Mouse (Mus musculus) heart, postnatal 0 days (tissue): ENCODE data around the gene Wasf2. TPM values are rescaled to one million over a fixed set of nuclear protein-coding genes. Genes with fewer than 3 reads are reported as not detected.

ENCODE experiments used
- ATAC-seq: fragments of 200-750 bp; cut with Nextera tagmentation; 2 replicates; pipeline ENCODE4 v1.8.0; 2017; ENCODE audit warnings: low read depth, moderate number of reproducible peaks, moderate library complexity; ENCODE audit not compliant: insufficient read depth
- DNase-seq: peaks from one replicate; pipeline ENCODE4 v3.0.0-alpha.2; 2016; ENCODE audit warnings: low spot score
- H3K27ac ChIP-seq: fragments of 300-500 bp; sonication (generic); 2 replicates; pipeline ENCODE4 v1.5.1; 2014; ENCODE audit warnings: low read depth, mild to moderate bottlenecking
- H3K27me3 ChIP-seq: fragments of 300-500 bp; sonication (generic); 2 replicates; pipeline ENCODE4 v1.6.1; 2014; ENCODE audit warnings: low read length, mixed read lengths; ENCODE audit not compliant: control insufficient read depth, insufficient read depth
- H3K36me3 ChIP-seq: fragments of 300-500 bp; sonication (generic); replicated peaks from 2 replicates; pipeline ENCODE4 v1.6.1; 2014; ENCODE audit warnings: low read length, mixed read lengths; ENCODE audit not compliant: control insufficient read depth, insufficient read depth
- H3K4me1 ChIP-seq: fragments of 300-500 bp; sonication (generic); 2 replicates; pipeline ENCODE4 v1.6.1; 2014; ENCODE audit warnings: antibody characterized with exemption; ENCODE audit not compliant: control insufficient read depth, insufficient read depth
- H3K4me2 ChIP-seq: fragments of 300-500 bp; sonication (generic); 2 replicates; pipeline ENCODE4 v1.6.1; 2014; ENCODE audit warnings: low read depth, mild to moderate bottlenecking, low read length, moderate library complexity
- H3K4me3 ChIP-seq: fragments of 300-500 bp; sonication (generic); 2 replicates; pipeline ENCODE4 v1.5.1; 2014; ENCODE audit warnings: low read depth, low read length
- H3K9ac ChIP-seq: fragments of 300-500 bp; sonication (generic); replicated peaks from 2 replicates; pipeline ENCODE4 v1.6.1; 2014; ENCODE audit warnings: low read depth, low read length, mixed read lengths
- H3K9me3 ChIP-seq: fragments of 300-500 bp; sonication (generic); replicated peaks from 2 replicates; pipeline ENCODE4 v1.6.1; 2016; ENCODE audit warnings: low read length; ENCODE audit not compliant: control insufficient read depth
- CTCF ChIP-seq: IDR thresholded peaks from 2 replicates; pipeline ENCODE4 v1.5.1; 2016; ENCODE audit warnings: antibody characterized with exemption, control low read depth, low read depth
- EP300 ChIP-seq: IDR thresholded peaks from 2 replicates; pipeline ENCODE4 v1.6.1; 2016; ENCODE audit warnings: antibody characterized with exemption, low read depth
- WGBS: fragments of 180-500 bp; shearing (Covaris S2); extraction: QIAGEN DNeasy Blood & Tissue Kit; methylation state at CpG from one replicate; pipeline ENCODE4 v1.1.7; 2014; 5-methylcytosine and 5-hydroxymethylcytosine counted together
- polyA plus RNA-seq: library from polyadenylated mRNA; unstranded; fragments of >200 nt; fragmentation: Nextera tagmentation; extraction: Ambion mirVana; gene quantifications from 2 replicates; pipeline ENCODE4 v1.2.1, GENCODE M21; 2015
- total RNA-seq: library from RNA; depleted of rRNA; stranded (reverse); fragments of >200 nt; gene quantifications from 2 replicates; pipeline ENCODE4 v1.2.3, GENCODE M21; 2014; ENCODE audit warnings: low replicate concordance

The Wasf2 gene
- total and polyA plus RNA-seq, 2 experiments from 2014 or later = 54.5 to 62.4 TPM

- peak; percentile 81 for ATAC-seq
- Histone ChIP-seq H3K9ac (no peak overlapping the region), H3K4me3 (no peak overlapping the region), H3K27me3 (no peaks in the 10 kb centered on the region), H3K27ac (peak overlapping the region; percentile 83), H3K4me2 (no peak overlapping the region), H3K9me3 (no peaks in the 10 kb centered on the region), H3K4me1 (peaks cover 29% of the 10 kb centered on the region), H3K36me3 (peaks cover 53% of the 10 kb centered on the region)
- TF ChIP-seq EP300 (no peak), CTCF (no peak)
- WGBS = 30% methylated on average over 15 of the region's 15 CpGs
- peak; percentile 82 for DNase-seq
Measured at GRCm38 (mm10) chr4:133184898-133185665, 54.8 kb downstream of the Wasf2 start.

GRCm38 (mm10) chr4:133185893-133186292 is 55.6 kb downstream of the Wasf2 start:
- no peak overlapping the region for H3K9ac ChIP-seq
- peaks cover 29% of the 10 kb centered on the region for H3K4me1 ChIP-seq
- DNase-seq (no peak), ATAC-seq (0 out of 2 replicates have a peak, but pooled peaks have one; percentile 7)
- H3K27ac ChIP-seq = peak overlapping the region; percentile 83; the same call in 1 of the 2 replicates
- peaks cover 61% of the 10 kb centered on the region for H3K36me3 ChIP-seq
- WGBS = 66% methylated on average over 8 of the region's 8 CpGs
- no peaks in the 10 kb centered on the region for H3K27me3 ChIP-seq
- H3K4me3 ChIP-seq = no peak overlapping the region
- TF ChIP-seq EP300 (no peak), CTCF (no peak)
- H3K9me3 ChIP-seq = no peaks in the 10 kb centered on the region
- no peak overlapping the region for H3K4me2 ChIP-seq

DNA sequence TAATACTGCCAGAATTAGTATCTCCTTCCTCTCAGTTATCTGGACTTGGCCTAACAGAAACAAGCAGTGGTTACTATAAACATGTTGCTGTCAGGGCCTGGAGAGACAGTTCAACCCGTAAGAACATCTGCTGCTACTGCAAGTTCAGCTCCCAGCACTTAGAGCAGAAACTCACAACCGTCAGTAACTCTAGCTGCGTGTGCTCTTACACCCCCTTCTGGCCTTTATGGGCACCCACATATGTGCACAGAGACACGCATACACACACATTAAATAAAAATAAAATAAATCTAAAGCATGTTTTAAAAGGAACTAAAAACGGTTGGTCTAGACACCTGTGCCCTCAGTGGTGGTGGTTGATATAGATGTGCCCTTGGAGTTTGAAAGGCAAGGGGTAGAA is 56.6 kb downstream of the Wasf2 start:
- H3K36me3 ChIP-seq = peaks cover 62% of the 10 kb centered on the region
- H3K9ac ChIP-seq = no peak overlapping the region
- H3K27ac ChIP-seq = no peak overlapping the region
- ATAC-seq (no peak), DNase-seq (no peak)
- H3K27me3 ChIP-seq = no peaks in the 10 kb centered on the region
- no peak overlapping the region for H3K4me3 ChIP-seq
- WGBS = 93% methylated on average over 5 of the region's 5 CpGs
- H3K9me3 ChIP-seq = no peaks in the 10 kb centered on the region
- H3K4me1 ChIP-seq = peaks cover 29% of the 10 kb centered on the region
- TF ChIP-seq CTCF (0 out of 2 replicates have a peak, but pooled peaks have one; percentile 23), EP300 (no peak)
- H3K4me2 ChIP-seq = no peak overlapping the region

- DNase-seq = no peak
- H3K9me3 ChIP-seq = no peaks in the 10 kb centered on the region
Measured at GRCm38 (mm10) chr4:133189396-133189795, 59.1 kb downstream of the Wasf2 start.

GRCm38 (mm10) chr4:133194482-133194881 is 64.2 kb downstream of the Wasf2 start:
- Histone ChIP-seq H3K27me3 (no peaks in the 10 kb centered on the region), H3K9ac (no peak overlapping the region), H3K36me3 (peaks cover 75% of the 10 kb centered on the region), H3K27ac (no peak overlapping the region), H3K9me3 (no peaks in the 10 kb centered on the region), H3K4me2 (no peak overlapping the region), H3K4me3 (no peak overlapping the region), H3K4me1 (peaks cover 17% of the 10 kb centered on the region; the same call in 1 of the 2 replicates)
- TF ChIP-seq EP300 (no peak), CTCF (no peak)
- WGBS = 81% methylated on average over 11 of the region's 11 CpGs
- DNase-seq (no peak), ATAC-seq (no peak)

More at GRCm38 (mm10) chr4:133189396-133189795, 59.1 kb downstream of the Wasf2 start:
- peaks cover 80% of the 10 kb centered on the region for H3K36me3 ChIP-seq
- TF ChIP-seq EP300 (no peak), CTCF (no peak)
- H3K27ac ChIP-seq = no peak overlapping the region
- no peak overlapping the region for H3K9ac ChIP-seq
- H3K27me3 ChIP-seq = no peaks in the 10 kb centered on the region
- peaks cover 17% of the 10 kb centered on the region for H3K4me1 ChIP-seq
- ATAC-seq = no peak
- H3K4me3 ChIP-seq = no peak overlapping the region
- H3K4me2 ChIP-seq = no peak overlapping the region
- 73% methylated on average over 10 of the region's 10 CpGs for WGBS

GRCm38 (mm10) chr4:133195014-133195413 is 64.7 kb downstream of the Wasf2 start:
- H3K4me1 ChIP-seq = peaks cover 22% of the 10 kb centered on the region; the same call in 1 of the 2 replicates
- ATAC-seq (no peak), DNase-seq (no peak)
- no peaks in the 10 kb centered on the region for H3K27me3 ChIP-seq
- no peak overlapping the region for H3K4me3 ChIP-seq
- TF ChIP-seq EP300 (no peak), CTCF (no peak)
- H3K27ac ChIP-seq = no peak overlapping the region
- peaks cover 69% of the 10 kb centered on the region for H3K36me3 ChIP-seq
- H3K9me3 ChIP-seq = no peaks in the 10 kb centered on the region
- 52% methylated on average over 4 of the region's 4 CpGs for WGBS
- H3K9ac ChIP-seq = no peak overlapping the region
- no peak overlapping the region for H3K4me2 ChIP-seq
